Mouse (Mus musculus) E14TG2a.4 (cell line): Measurements from ENCODE around the gene Ptprn2.

Experiments
- CTCF ChIP-seq: conservative IDR thresholded peaks from 2 replicates; pipeline ENCODE4 v1.5.1; 2014; ENCODE audit warnings: low read length
- NANOG ChIP-seq: IDR thresholded peaks from 2 replicates; pipeline ENCODE4 v1.6.1; 2014; ENCODE audit warnings: borderline replicate concordance, low read length, mixed read lengths

DNA sequence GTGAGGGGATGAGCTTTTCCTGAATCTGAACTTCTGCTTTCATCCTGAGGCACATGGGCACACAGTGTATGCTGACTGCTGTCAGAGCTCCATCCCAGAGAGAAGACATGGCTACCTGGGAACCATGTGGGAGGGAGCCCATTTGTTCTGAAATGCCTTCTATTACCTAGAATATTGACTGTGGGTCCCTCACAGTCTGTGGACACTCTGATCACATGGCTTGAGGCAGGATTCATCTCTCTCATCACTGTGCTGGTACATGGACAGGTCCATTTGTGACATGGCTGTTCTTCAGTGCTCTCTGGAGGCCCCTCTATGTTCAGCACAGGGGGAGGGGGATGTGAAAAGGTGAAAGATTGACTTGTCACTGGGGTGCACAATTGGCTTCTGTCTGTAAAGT, 227.6 kb downstream of the Ptprn2 start:
- no peak for TF ChIP-seq CTCF
- TF ChIP-seq NANOG: no peak
